Mouse (Mus musculus): ENCODE data around the gene Rnf4. TPM values are rescaled to one million over a fixed set of nuclear protein-coding genes. Genes with fewer than 3 reads are reported as not detected.
A peak's percentile ranks its signal among the peaks of the same experiment; 100 is the strongest.

Gene Rnf4
- polyA plus RNA-seq, 1 experiment from 2014 or later = 69.8 TPM

DNA sequence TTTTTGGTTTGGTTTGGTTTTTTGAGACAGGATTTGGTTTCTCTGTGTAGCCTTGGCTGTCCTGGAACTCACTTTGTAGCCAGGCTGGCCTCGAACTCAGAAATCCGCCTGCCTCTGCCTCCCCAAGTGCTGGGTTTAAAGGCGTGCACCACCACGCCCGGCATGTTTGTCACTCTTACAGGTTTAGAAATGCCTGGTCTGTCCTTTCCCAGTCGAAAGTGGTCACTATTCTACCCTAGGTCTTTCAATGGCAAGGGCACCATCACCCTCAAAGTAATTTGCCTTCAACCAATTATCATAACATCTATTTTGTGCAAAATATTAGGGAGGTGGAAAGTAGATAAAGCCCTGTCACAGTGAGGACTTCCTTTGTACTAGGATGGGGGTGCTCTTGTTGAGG lies 4.2 kb downstream of the Rnf4 start:
- H3K4me3 ChIP-seq (replicated peaks) = no peak overlapping the region
- H3K27ac ChIP-seq (replicated peaks) = no peak overlapping the region
- 76% methylated on average over 6 of the region's 6 CpGs for WGBS (ENCODE audit: insufficient replicate concordance)
- H3K4me1 ChIP-seq (replicated peaks) = peaks cover 45% of the 10 kb centered on the region
- no peaks in the 10 kb centered on the region for H3K9me3 ChIP-seq (replicated peaks)
- H3K27me3 ChIP-seq = no peaks in the 10 kb centered on the region
- peaks cover 35% of the 10 kb centered on the region for H3K36me3 ChIP-seq (replicated peaks)
- H3K9ac ChIP-seq = no peak overlapping the region
- H3K4me2 ChIP-seq = no peak overlapping the region
- ATAC-seq (ENCODE audit: insufficient read depth) = no peak

DNA sequence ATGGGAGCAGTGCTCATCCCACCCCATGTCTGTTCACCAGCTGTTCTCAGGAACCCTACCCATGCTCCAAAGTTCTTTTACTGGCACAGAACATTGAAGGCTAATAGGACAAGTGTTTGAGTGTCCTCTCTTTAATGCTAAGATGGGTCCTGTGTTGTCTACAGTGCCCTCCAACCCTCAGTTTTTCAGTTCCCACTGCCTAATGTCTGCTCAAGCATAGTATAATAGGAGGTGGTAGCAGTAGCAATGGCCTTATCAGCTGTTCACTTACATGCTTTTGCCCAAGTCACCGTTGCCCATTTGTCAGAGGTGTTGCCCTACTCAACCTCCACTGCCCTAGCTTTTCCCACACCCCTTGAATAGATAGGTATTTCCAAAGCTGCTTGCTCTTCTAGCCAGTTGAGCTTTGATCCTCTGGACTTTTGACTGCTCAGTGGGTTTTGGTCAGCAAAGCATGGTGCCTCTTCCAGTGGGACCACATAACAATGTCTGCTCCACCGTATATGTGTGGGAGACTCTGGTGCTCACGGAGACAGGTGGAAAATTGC lies 16.1 kb downstream of the Rnf4 start:
- Histone ChIP-seq H3K9me3 (replicated peaks) (no peaks in the 10 kb centered on the region), H3K9ac (no peak overlapping the region), H3K36me3 (replicated peaks) (peaks cover 97% of the 10 kb centered on the region), H3K4me3 (replicated peaks) (no peak overlapping the region), H3K27me3 (no peaks in the 10 kb centered on the region), H3K27ac (replicated peaks) (no peak overlapping the region), H3K4me2 (no peak overlapping the region), H3K4me1 (replicated peaks) (0 out of 2 replicates have a peak, but pooled peaks cover 4% of the 10 kb centered on the region)
- WGBS (ENCODE audit: insufficient replicate concordance) = 83% methylated on average over 3 of the region's 3 CpGs
- ATAC-seq (ENCODE audit: insufficient read depth) = no peak

DNA sequence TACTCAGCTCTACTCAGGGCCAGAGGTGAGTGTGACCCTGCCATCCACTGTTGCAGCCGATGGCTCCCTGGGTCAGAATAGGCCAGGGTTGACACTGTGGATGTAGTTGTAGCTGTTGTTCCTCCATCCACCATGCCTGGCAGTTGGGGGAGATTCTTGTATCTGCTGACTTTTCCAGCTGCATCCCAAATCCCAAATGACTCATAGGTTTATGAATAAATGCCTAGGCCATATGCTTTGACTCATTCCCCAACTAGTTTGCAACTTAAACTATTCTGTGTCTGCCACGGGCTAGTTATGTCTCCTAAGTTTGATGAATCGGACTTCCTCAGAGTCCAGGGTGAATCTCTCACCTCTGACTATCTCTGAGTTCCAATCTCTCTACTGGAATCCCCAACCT lies 24.2 kb downstream of the Rnf4 start:
- Histone ChIP-seq H3K4me2 (no peak overlapping the region), H3K4me3 (replicated peaks) (no peak overlapping the region), H3K9ac (no peak overlapping the region), H3K27ac (replicated peaks) (no peak overlapping the region), H3K36me3 (replicated peaks) (peaks cover 79% of the 10 kb centered on the region), H3K4me1 (replicated peaks) (no peaks in the 10 kb centered on the region), H3K27me3 (no peaks in the 10 kb centered on the region), H3K9me3 (replicated peaks) (no peaks in the 10 kb centered on the region)
- ATAC-seq (ENCODE audit: insufficient read depth) = no peak
- 89% methylated on average over 3 of the region's 3 CpGs for whole genome bisulfite sequencing (ENCODE audit: insufficient replicate concordance)

DNA sequence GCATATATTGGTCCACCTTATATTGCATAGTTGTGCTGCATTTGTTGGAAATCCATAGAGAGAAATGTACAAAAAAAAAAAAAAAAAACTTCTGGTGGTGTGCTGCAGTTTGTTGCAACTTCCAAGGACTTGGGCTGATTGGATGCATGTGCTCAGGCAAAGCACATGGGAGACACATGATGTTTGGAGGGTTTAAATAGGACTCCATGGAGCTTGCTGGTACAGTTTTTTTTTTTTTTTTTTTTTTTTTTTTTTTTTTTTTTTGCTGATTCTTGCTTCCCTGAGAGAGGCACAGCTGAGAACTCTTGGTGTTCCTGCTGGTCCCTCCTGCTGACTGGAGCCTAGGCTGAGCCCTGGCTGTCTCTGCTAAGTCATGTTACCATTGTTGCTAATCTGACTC lies 27.0 kb downstream of the Rnf4 start:
- ATAC-seq (ENCODE audit: insufficient read depth) = no peak
- Histone ChIP-seq H3K4me1 (replicated peaks) (no peaks in the 10 kb centered on the region), H3K36me3 (replicated peaks) (peaks cover 51% of the 10 kb centered on the region), H3K4me2 (no peak overlapping the region), H3K27me3 (no peaks in the 10 kb centered on the region), H3K27ac (replicated peaks) (no peak overlapping the region), H3K4me3 (replicated peaks) (no peak overlapping the region), H3K9me3 (replicated peaks) (no peaks in the 10 kb centered on the region), H3K9ac (no peak overlapping the region)

DNA sequence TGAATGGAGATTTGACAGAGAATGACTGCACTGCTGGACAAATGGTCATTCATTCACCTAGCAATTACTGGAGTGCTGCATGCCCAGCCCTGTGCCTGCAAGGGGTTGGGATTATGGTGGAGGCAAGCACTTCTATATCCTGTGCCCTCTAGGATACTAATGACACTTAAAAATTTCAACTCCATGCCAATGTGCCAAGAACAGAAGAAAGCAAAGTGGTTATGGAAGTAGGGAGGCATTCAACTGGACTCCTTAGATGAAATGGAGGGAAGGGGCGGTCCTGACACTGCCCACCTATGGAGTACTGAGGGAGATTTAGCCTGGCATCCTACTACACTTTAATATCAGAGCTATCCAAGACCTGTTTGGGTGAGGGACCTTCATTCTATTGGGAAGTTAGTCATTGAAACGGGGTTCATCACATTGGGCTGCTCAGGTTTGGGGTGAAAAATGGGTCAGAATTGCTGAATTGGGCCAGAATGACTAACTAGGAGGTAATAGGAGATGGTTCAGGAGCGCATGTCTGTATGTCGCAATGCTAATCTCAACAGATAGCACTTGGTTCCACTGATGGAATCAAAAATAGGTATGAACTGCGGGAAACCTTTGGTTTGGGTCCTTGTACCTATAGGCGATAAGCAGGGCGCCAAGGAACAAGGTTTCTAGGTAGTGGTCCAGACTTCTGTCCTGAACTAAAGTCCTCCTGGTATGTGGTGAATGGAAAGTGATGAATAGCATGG lies 32.6 kb downstream of the Rnf4 start:
- 56% methylated on average over 7 of the region's 7 CpGs for WGBS (ENCODE audit: insufficient replicate concordance)

DNA sequence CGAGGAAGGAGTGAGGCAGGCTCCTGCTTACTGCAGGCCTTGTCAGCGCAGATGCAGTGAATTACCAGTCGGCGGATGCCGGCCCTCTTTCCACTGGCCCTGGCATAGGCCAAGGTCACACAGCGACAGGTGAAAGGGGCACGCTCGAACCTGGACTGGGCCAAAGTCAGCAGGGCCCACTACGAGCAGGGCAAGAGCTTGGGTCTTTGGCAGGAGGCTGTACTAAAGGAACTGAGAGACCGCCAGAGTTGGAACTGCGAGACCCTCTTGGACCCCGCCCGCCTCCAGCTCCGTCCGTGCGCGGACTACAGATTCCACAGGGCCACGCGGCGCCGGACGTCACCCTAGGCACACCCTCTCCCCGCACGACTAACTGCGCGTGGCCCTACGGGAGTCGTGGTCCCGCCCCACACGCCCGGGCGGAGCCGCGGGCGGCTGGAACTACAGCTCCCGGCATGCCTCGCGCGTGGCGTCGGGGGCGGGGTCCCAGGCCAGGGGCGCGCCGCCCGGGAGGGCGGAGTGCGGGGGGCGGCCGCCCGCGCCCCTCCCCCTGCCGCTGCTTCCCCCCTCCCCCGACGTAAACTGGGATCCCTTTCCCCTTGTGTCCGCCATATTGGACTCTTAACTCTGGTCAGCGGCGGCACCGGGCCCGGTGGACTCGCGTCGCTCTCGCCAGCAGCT lies 33.4 kb downstream of the Rnf4 start, which contains the start of gene Fam193a:
Fam193a (plus strand) TSS at position 593 of the 681 bp plus-strand sequence.
- Histone ChIP-seq H3K4me3 (replicated peaks) (peak within 1 kb of the TSS; percentile 87), H3K9ac (peak within 1 kb of the TSS; percentile 83), H3K36me3 (replicated peaks) (peaks cover 7% of the 10 kb centered on the region), H3K4me1 (replicated peaks) (peaks cover 37% of the 10 kb centered on the region), H3K27ac (replicated peaks) (peak within 1 kb of the TSS; percentile 79), H3K9me3 (replicated peaks) (no peaks in the 10 kb centered on the region), H3K27me3 (no peaks in the 10 kb centered on the region), H3K4me2 (peak within 1 kb of the TSS; percentile 82)
- peak; percentile 97 for ATAC-seq (ENCODE audit: insufficient read depth)
- WGBS (ENCODE audit: insufficient replicate concordance) = 2% methylated on average over 54 of the region's 64 CpGs

More for the DNA sequence above, 32.6 kb downstream of the Rnf4 start:
- H3K36me3 ChIP-seq (replicated peaks) = peaks cover 8% of the 10 kb centered on the region
- H3K4me2 ChIP-seq = peak overlapping the region; percentile 82
- no peaks in the 10 kb centered on the region for H3K9me3 ChIP-seq (replicated peaks)
- no peak for ATAC-seq (ENCODE audit: insufficient read depth)
- H3K4me3 ChIP-seq (replicated peaks) = peak overlapping the region; percentile 87
- peaks cover 31% of the 10 kb centered on the region for H3K4me1 ChIP-seq (replicated peaks)
- no peaks in the 10 kb centered on the region for H3K27me3 ChIP-seq
- peak overlapping the region; percentile 83 for H3K9ac ChIP-seq
- H3K27ac ChIP-seq (replicated peaks) = peak overlapping the region; percentile 53

DNA sequence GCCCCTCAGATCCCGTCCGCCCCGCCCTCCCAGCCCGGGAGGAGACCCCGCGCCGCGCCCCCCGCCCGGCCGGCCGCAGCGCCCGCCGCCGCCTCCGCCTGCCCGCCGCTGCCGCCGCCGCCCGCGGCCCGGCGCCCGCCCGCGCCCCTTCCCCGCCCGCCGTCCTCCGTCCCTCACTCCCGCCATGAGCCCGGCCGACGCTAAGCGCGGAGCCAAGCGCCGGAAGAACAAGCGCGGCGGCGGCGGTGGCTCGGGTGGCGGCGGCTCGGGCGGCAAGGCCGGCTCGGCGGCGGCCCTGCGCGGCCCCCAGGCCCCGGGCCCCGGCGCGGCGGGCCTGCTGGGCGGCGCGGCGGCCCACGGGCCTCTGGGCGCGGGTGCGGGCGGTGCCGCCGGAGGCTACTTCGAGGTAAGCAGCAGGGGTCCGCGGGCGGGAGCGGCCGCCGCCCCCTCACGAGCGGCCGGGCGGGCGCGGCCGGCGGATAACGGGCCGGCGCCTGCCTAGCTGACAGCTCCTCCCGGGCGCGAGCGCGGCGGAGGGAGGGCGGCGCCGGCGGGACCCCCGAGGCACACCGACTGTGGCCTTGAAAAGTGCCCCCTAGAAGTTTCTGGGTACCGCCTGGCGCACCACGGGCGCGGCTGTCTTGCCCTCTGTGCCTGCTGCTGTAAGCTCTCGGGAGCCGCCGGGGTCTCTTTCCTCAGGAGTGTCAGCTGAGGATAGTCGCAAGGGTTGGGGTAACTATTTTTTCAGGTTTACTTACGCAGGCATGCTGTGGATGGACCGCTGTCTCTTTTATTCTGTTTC lies 34.1 kb downstream of the Rnf4 start:
- under 1% methylated on average over 82 of the region's 114 CpGs for WGBS (ENCODE audit: insufficient replicate concordance)
- ATAC-seq (ENCODE audit: insufficient read depth) = peak; percentile 11
- no peaks in the 10 kb centered on the region for H3K27me3 ChIP-seq

DNA sequence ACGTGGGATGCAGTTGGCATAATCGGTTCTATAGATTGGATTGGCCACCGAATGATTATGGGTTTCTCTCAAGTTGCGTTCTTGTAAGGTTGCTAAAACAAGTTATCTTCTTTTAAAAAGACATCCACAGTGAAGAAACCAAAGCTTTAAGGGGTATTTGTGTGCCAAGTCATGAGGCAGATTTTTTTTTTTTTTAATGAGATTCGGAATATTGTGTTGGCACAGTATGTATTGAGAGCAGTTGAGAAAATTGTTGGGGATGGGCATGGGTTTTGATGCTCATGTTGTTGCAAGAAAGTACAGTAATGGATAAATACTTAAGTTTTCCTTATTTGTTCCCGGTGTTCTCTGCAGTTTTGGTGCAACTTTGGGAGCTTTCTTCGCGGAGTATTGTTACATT lies 34.8 kb downstream of the Rnf4 start:
- no peaks in the 10 kb centered on the region for H3K27me3 ChIP-seq
- ATAC-seq (ENCODE audit: insufficient read depth) = no peak
- H3K9ac ChIP-seq = peak overlapping the region; percentile 83
- H3K4me3 ChIP-seq (replicated peaks) = peak overlapping the region; percentile 87
- peaks cover 40% of the 10 kb centered on the region for H3K4me1 ChIP-seq (replicated peaks)
- no peaks in the 10 kb centered on the region for H3K9me3 ChIP-seq (replicated peaks)
- WGBS (ENCODE audit: insufficient replicate concordance) = 28% methylated on average over 8 of the region's 8 CpGs
- H3K27ac ChIP-seq (replicated peaks) = peak overlapping the region; percentile 79; the same call in 1 of the 2 replicates
- H3K4me2 ChIP-seq = peak overlapping the region; percentile 82
- no peaks in the 10 kb centered on the region for H3K36me3 ChIP-seq (replicated peaks)

More for the DNA sequence above, 34.1 kb downstream of the Rnf4 start:
- Histone ChIP-seq H3K4me3 (replicated peaks) (peak overlapping the region; percentile 87), H3K27ac (replicated peaks) (peak overlapping the region; percentile 79), H3K4me2 (peak overlapping the region; percentile 82), H3K36me3 (replicated peaks) (no peaks in the 10 kb centered on the region), H3K9me3 (replicated peaks) (no peaks in the 10 kb centered on the region), H3K9ac (peak overlapping the region; percentile 83), H3K4me1 (replicated peaks) (peaks cover 40% of the 10 kb centered on the region)

DNA sequence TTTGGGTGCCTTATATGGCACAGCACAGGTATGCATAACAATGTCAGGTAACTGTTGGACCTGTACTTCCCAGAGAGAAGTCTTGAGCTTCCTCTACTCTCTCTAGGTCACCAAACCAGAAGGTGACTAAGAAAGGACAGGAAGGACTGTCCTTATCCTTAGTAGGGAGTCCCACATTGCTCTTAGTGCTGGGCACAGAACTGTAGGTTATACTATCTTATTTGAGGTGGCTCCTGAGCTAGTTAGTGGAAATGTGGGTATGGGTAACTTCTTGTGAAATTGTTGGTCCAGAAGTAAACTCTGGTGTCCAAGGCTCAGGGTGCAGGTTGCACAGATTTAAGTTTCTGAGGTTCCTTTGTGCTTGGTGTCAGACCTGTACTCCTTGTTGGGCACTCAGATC lies 36.1 kb downstream of the Rnf4 start:
- H3K4me2 ChIP-seq = no peak overlapping the region
- no peak for ATAC-seq (ENCODE audit: insufficient read depth)
- no peaks in the 10 kb centered on the region for H3K9me3 ChIP-seq (replicated peaks)
- H3K9ac ChIP-seq = no peak overlapping the region
- H3K27ac ChIP-seq (replicated peaks) = no peak overlapping the region
- H3K27me3 ChIP-seq = no peaks in the 10 kb centered on the region
- H3K4me1 ChIP-seq (replicated peaks) = peaks cover 45% of the 10 kb centered on the region
- H3K4me3 ChIP-seq (replicated peaks) = no peak overlapping the region; the same call in 1 of the 2 replicates
- no peaks in the 10 kb centered on the region for H3K36me3 ChIP-seq (replicated peaks)

DNA sequence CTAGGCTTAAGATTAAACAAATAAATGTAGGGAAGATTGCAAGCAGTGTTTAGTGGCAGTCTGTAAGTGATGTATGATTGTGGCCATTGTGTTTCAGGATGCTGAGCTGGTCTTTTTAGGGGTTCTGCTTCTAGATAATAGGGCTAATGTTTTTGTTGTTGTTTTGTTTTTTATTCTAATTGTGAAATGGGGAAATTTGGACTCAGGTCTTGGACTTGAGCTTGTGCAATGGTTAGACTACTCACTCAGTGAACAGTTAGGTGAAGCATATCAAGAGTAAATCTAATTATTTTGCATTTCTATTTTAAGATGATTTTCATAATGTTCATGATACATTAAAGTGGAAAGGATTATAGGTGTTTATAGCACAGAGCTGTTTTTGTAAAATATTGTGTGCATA lies 36.5 kb downstream of the Rnf4 start:
- Histone ChIP-seq H3K27ac (replicated peaks) (no peak overlapping the region), H3K4me1 (replicated peaks) (peaks cover 47% of the 10 kb centered on the region), H3K36me3 (replicated peaks) (no peaks in the 10 kb centered on the region), H3K9me3 (replicated peaks) (no peaks in the 10 kb centered on the region), H3K9ac (no peak overlapping the region), H3K27me3 (no peaks in the 10 kb centered on the region), H3K4me3 (replicated peaks) (no peak overlapping the region), H3K4me2 (no peak overlapping the region)
- ATAC-seq (ENCODE audit: insufficient read depth) = no peak

DNA sequence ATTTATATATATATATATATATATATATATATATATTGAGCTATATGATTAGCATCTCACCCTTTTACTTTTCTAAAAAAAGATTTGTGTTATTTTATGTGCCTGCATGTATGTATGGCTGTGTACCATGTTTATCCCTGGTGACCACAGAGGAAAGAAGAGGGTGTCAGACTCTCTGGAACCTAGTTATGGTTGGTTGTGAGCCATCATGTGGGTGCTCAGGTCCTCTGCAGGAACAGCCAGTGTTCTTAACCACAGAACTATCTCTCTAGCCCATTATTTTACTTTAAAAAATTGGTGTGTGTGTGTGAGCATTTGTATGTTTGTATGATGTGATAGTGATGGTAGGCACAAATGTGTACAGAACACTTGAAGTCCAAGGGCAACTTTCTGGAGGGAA lies 42.7 kb downstream of the Rnf4 start:
- no peak overlapping the region for H3K9ac ChIP-seq
- H3K4me1 ChIP-seq (replicated peaks) = peaks cover 28% of the 10 kb centered on the region
- no peaks in the 10 kb centered on the region for H3K9me3 ChIP-seq (replicated peaks)
- no peak overlapping the region for H3K4me2 ChIP-seq
- no peak overlapping the region for H3K4me3 ChIP-seq (replicated peaks)
- no peaks in the 10 kb centered on the region for H3K27me3 ChIP-seq
- no peaks in the 10 kb centered on the region for H3K36me3 ChIP-seq (replicated peaks)
- ATAC-seq (ENCODE audit: insufficient read depth) = no peak
- H3K27ac ChIP-seq (replicated peaks) = no peak overlapping the region
